Mouse (Mus musculus) liver, embryonic 15.5 days (tissue): ENCODE data around the gene Ifna11. TPM values are rescaled to one million over a fixed set of nuclear protein-coding genes. Genes with fewer than 3 reads are reported as not detected.
"Not testable (repeated sequence)": the region's sequence is repeated elsewhere in the genome, so short reads cannot be mapped to it uniquely, and the experiment has no call there.

ENCODE experiments used
- ATAC-seq: fragments of 200-750 bp; cut with Nextera tagmentation; 2 replicates; pipeline ENCODE4 v1.8.0; 2017; ENCODE audit warnings: moderate number of reproducible peaks, mild to moderate bottlenecking, moderate library complexity; ENCODE audit not compliant: insufficient read depth
- H3K27ac ChIP-seq: fragments of 300-500 bp; sonication (generic); replicated peaks from 2 replicates; pipeline ENCODE4 v1.5.1; 2015; ENCODE audit warnings: mild to moderate bottlenecking, inconsistent platforms
- H3K27me3 ChIP-seq: fragments of 300-500 bp; sonication (generic); 2 replicates; pipeline ENCODE4 v1.6.1; 2015; ENCODE audit warnings: mild to moderate bottlenecking, inconsistent platforms
- H3K36me3 ChIP-seq: fragments of 300-500 bp; sonication (generic); replicated peaks from 2 replicates; pipeline ENCODE4 v1.6.1; 2015; ENCODE audit warnings: moderate library complexity, mild to moderate bottlenecking, inconsistent platforms
- H3K4me1 ChIP-seq: fragments of 300-500 bp; sonication (generic); replicated peaks from 2 replicates; pipeline ENCODE4 v1.6.1; 2015; ENCODE audit warnings: inconsistent platforms
- H3K4me2 ChIP-seq: fragments of 300-500 bp; sonication (generic); 2 replicates; pipeline ENCODE4 v1.6.1; 2015; ENCODE audit warnings: moderate library complexity, mild to moderate bottlenecking, inconsistent platforms
- H3K4me3 ChIP-seq: fragments of 300-500 bp; sonication (generic); replicated peaks from 2 replicates; pipeline ENCODE4 v1.5.1; 2015; ENCODE audit warnings: mild to moderate bottlenecking, inconsistent platforms
- H3K9ac ChIP-seq: fragments of 300-500 bp; sonication (generic); 2 replicates; pipeline ENCODE4 v1.6.1; 2015; ENCODE audit warnings: moderate library complexity, mild to moderate bottlenecking, inconsistent platforms
- H3K9me3 ChIP-seq: fragments of 300-500 bp; sonication (generic); replicated peaks from 2 replicates; pipeline ENCODE4 v1.6.1; 2016; ENCODE audit warnings: inconsistent platforms
- WGBS: fragments of 180-500 bp; shearing (Covaris S2); methylation state at CpG from one replicate; pipeline ENCODE4 v1.1.7; 2015; ENCODE audit warnings: mixed read lengths; ENCODE audit not compliant: insufficient replicate concordance; 5-methylcytosine and 5-hydroxymethylcytosine counted together
- polyA plus RNA-seq: library from polyadenylated mRNA; unstranded; fragments of >200 nt; fragmentation: Nextera tagmentation; extraction: Ambion mirVana; gene quantifications from 2 replicates; pipeline ENCODE4 v1.2.1, GENCODE M21; 2015

The Ifna11 gene
- not detected in 2 replicates for polyA plus RNA-seq

DNA sequence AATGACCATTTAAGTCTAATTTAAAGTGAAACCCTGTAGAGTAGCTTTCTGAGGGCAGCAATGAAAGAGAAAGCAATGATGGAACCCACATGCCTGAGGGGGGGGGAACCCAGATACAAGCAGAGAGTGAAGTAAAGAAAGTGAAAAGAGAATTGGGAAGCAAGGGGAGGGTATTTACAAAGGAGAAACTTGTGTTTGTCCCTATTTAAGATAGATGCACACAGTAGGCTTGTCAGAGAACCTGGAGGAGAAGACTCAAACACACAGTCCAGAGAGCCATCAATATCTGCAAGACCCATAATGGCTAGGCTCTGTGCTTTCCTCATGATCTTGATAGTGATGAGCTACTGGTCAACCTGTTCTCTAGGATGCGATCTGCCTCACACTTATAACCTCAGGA is at the start of gene Ifna11:
Ifna11 (plus strand) TSS at position 301 of the 400 bp plus-strand sequence.
- ATAC-seq: no peak
- H3K36me3 ChIP-seq: no peaks in the 10 kb centered on the region
- H3K9ac ChIP-seq: no peak within 1 kb of the TSS
- 64% methylated on average over 1 of the region's 1 CpGs for WGBS
- no peaks in the 10 kb centered on the region; the same call in 1 of the 2 replicates for H3K27me3 ChIP-seq
- H3K4me3 ChIP-seq: no peak within 1 kb of the TSS
- H3K4me2 ChIP-seq: no peak within 1 kb of the TSS
- no peaks in the 10 kb centered on the region for H3K9me3 ChIP-seq
- no peaks in the 10 kb centered on the region for H3K4me1 ChIP-seq
- H3K27ac ChIP-seq: no peak within 1 kb of the TSS

- H3K4me2 ChIP-seq, H3K9me3 ChIP-seq, H3K4me1 ChIP-seq, H3K36me3 ChIP-seq, H3K4me3 ChIP-seq, H3K27ac ChIP-seq, H3K27me3 ChIP-seq, H3K9ac ChIP-seq, ATAC-seq: not testable (repeated sequence)
- no CpG with 5 or more reads among the region's 32 CpGs for WGBS
Measured at GRCm38 (mm10) chr4:88773534-88773933, 46.2 kb upstream of the Ifna11 start, which contains the start of gene Gm13290. Gm13290 (plus strand) TSS chr4:88773834.

DNA sequence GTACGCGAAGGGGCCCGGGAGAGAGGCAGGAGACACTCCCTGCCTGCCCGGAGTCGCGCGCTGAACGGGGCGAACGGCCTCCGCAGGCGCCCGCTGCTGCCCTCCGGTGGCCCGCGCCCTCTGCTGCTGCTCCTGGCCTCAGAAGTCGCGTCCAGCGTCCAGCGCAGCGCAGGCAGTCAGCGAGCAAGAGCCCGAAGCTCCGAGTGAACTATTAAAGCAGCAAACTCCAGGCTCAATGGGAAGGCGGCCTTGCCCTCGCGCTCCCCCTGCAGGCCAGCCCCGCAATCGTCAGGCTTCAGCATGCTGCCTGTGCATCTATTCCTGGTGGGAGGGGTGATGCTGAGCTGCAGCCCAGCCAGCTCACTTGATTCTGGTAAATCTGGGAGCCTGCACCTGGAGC is 43.1 kb upstream of the Ifna11 start, which contains the start of gene Gm13289:
Gm13289 (plus strand) TSS at position 301 of the 400 bp plus-strand sequence.
- not testable (repeated sequence) for H3K9me3 ChIP-seq, H3K9ac ChIP-seq, H3K36me3 ChIP-seq, ATAC-seq, H3K27ac ChIP-seq, H3K27me3 ChIP-seq, H3K4me3 ChIP-seq, H3K4me2 ChIP-seq, H3K4me1 ChIP-seq
- WGBS: no CpG with 5 or more reads among the region's 29 CpGs

DNA sequence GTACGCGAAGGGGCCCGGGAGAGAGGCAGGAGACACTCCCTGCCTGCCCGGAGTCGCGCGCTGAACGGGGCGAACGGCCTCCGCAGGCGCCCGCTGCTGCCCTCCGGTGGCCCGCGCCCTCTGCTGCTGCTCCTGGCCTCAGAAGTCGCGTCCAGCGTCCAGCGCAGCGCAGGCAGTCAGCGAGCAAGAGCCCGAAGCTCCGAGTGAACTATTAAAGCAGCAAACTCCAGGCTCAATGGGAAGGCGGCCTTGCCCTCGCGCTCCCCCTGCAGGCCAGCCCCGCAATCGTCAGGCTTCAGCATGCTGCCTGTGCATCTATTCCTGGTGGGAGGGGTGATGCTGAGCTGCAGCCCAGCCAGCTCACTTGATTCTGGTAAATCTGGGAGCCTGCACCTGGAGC is 40.2 kb upstream of the Ifna11 start, which contains the start of gene Gm13272:
Gm13272 (plus strand) TSS at position 301 of the 400 bp plus-strand sequence.
- H3K4me3 ChIP-seq, H3K27ac ChIP-seq, H3K4me2 ChIP-seq, H3K36me3 ChIP-seq, H3K9me3 ChIP-seq, ATAC-seq, H3K9ac ChIP-seq, H3K27me3 ChIP-seq, H3K4me1 ChIP-seq: not testable (repeated sequence)
- WGBS: no CpG with 5 or more reads among the region's 29 CpGs

DNA sequence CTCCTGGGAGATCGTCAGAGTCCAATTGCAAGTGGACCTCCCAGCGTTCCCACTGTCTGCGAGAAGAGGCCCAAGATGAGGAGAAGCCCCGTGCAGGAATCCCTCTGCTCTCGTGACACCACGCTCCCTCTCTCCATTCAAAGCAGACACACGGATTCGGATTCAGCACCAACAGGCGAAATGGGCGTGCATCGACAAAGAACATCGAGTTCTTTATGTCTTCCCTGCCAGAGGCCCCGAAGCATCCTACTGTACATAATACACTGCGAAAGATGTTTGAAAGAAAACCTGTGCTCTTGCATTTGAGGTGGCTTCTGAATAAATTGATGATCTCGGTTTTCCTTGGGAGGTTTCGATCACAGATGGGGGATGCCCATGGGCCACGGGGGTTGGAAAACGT is 39.4 kb upstream of the Ifna11 start:
- not testable (repeated sequence) for H3K27ac ChIP-seq, H3K36me3 ChIP-seq, H3K27me3 ChIP-seq, H3K4me3 ChIP-seq, H3K9ac ChIP-seq, H3K4me2 ChIP-seq, H3K4me1 ChIP-seq, ATAC-seq, H3K9me3 ChIP-seq
- 49% methylated on average over 16 of the region's 18 CpGs for WGBS

DNA sequence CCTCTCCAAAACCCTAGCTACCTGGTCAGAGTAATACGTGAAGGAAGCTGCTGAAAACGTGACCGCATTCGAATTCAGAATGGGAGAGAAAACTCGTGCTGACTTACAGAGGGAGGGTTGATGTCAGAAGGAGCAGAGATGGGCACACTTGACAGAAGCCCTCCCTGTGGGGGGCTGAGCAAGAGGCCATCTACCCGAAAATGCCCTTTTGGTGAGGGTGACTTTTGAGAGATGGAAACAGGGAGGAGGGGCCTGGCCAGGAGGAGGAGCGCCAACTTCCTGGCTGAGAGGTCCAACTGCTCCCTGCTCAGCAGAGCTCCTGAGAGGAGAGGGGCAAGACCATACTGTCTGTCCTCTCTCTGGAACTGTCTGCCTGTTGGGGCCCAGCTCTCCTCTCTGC is 37.9 kb upstream of the Ifna11 start, which contains the start of gene Ifnz:
Ifnz (plus strand) TSS at position 301 of the 400 bp plus-strand sequence.
- H3K27me3 ChIP-seq, H3K9ac ChIP-seq, H3K4me1 ChIP-seq, H3K27ac ChIP-seq, H3K9me3 ChIP-seq, ATAC-seq, H3K36me3 ChIP-seq: not testable (repeated sequence)
- Histone ChIP-seq H3K4me3 (peak within 1 kb of the TSS; percentile 24; the same call in 1 of the 2 replicates), H3K4me2 (peak within 1 kb of the TSS; percentile 54)
- 4% methylated on average over 4 of the region's 7 CpGs for WGBS

DNA sequence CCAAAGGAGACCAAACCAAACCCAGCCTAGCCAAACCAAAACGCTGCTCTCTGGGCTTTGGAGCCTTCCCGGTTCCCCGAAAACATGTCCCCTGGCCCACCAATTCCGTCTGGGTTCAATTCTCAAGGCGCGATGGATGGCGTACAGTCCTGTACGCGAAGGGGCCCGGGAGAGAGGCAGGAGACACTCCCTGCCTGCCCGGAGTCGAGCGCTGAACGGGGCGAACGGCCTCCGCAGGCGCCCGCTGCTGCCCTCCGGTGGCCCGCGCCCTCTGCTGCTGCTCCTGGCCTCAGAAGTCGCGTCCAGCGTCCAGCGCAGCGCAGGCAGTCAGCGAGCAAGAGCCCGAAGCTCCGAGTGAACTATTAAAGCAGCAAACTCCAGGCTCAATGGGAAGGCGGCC is 37.4 kb upstream of the Ifna11 start:
- not testable (repeated sequence) for H3K9me3 ChIP-seq, H3K36me3 ChIP-seq, H3K4me1 ChIP-seq, H3K9ac ChIP-seq, H3K27me3 ChIP-seq, H3K27ac ChIP-seq, ATAC-seq
- H3K4me2 ChIP-seq: peak overlapping the region; percentile 54
- peak overlapping the region; percentile 24; the same call in 1 of the 2 replicates for H3K4me3 ChIP-seq
- 0% methylated on average over 13 of the region's 31 CpGs for WGBS

DNA sequence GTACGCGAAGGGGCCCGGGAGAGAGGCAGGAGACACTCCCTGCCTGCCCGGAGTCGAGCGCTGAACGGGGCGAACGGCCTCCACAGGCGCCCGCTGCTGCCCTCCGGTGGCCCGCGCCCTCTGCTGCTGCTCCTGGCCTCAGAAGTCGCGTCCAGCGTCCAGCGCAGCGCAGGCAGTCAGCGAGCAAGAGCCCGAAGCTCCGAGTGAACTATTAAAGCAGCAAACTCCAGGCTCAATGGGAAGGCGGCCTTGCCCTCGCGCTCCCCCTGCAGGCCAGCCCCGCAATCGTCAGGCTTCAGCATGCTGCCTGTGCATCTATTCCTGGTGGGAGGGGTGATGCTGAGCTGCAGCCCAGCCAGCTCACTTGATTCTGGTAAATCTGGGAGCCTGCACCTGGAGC is 34.4 kb upstream of the Ifna11 start, which contains the start of gene Gm13276:
Gm13276 (plus strand) TSS at position 301 of the 400 bp plus-strand sequence.
- no CpG with 5 or more reads among the region's 27 CpGs for WGBS

DNA sequence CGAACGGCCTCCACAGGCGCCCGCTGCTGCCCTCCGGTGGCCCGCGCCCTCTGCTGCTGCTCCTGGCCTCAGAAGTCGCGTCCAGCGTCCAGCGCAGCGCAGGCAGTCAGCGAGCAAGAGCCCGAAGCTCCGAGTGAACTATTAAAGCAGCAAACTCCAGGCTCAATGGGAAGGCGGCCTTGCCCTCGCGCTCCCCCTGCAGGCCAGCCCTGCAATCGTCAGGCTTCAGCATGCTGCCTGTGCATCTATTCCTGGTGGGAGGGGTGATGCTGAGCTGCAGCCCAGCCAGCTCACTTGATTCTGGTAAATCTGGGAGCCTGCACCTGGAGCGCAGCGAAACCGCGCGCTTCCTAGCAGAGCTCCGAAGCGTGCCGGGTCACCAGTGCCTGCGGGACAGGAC is 31.4 kb upstream of the Ifna11 start, which contains the start of gene Gm13277:
Gm13277 (plus strand) TSS at position 231 of the 400 bp plus-strand sequence.
- not testable (repeated sequence) for H3K9me3 ChIP-seq, H3K27ac ChIP-seq, ATAC-seq, H3K9ac ChIP-seq, H3K36me3 ChIP-seq, H3K4me1 ChIP-seq, H3K4me3 ChIP-seq, H3K4me2 ChIP-seq, H3K27me3 ChIP-seq
- WGBS: 0% methylated on average over 4 of the region's 28 CpGs

More for the DNA sequence above, 34.4 kb upstream of the Ifna11 start, which contains the start of gene Gm13276:
- ATAC-seq, H3K27ac ChIP-seq, H3K4me3 ChIP-seq, H3K36me3 ChIP-seq, H3K9me3 ChIP-seq, H3K4me2 ChIP-seq, H3K4me1 ChIP-seq, H3K27me3 ChIP-seq, H3K9ac ChIP-seq: not testable (repeated sequence)

- H3K9me3 ChIP-seq, ATAC-seq, H3K36me3 ChIP-seq, H3K4me1 ChIP-seq, H3K9ac ChIP-seq, H3K4me3 ChIP-seq, H3K4me2 ChIP-seq, H3K27ac ChIP-seq, H3K27me3 ChIP-seq: not testable (repeated sequence)
- no CpG with 5 or more reads among the region's 28 CpGs for WGBS
Measured at GRCm38 (mm10) chr4:88791250-88791649, 28.5 kb upstream of the Ifna11 start, which contains the start of gene Gm13278. Gm13278 (plus strand) TSS chr4:88791550.

GRCm38 (mm10) chr4:88793936-88794675 is 25.7 kb upstream of the Ifna11 start, which contains the start of gene Gm13275:
Gm13275 (plus strand) TSS chr4:88794487.
- H3K4me3 ChIP-seq, H3K4me2 ChIP-seq, H3K9ac ChIP-seq, H3K36me3 ChIP-seq, H3K27ac ChIP-seq, ATAC-seq, H3K9me3 ChIP-seq, H3K27me3 ChIP-seq, H3K4me1 ChIP-seq: not testable (repeated sequence)
- 0% methylated on average over 18 of the region's 52 CpGs for WGBS
